Mouse (Mus musculus) thymus, postnatal 4 days (tissue): ENCODE results near the gene Slc26a6.

Experiments
- DNase-seq: peaks from one replicate; pipeline ENCODE4 v3.0.0; 2021

Gene Slc26a6

GRCm38 (mm10) chr9:108852976-108853375 is at the start of gene Slc26a6:
TSS of gene Slc26a6 (plus strand) at chr9:108853283.
- no peak for DNase-seq

GRCm38 (mm10) chr9:108805768-108806167 is 47.3 kb upstream of the Slc26a6 start:
- DNase-seq, result no peak

DNA sequence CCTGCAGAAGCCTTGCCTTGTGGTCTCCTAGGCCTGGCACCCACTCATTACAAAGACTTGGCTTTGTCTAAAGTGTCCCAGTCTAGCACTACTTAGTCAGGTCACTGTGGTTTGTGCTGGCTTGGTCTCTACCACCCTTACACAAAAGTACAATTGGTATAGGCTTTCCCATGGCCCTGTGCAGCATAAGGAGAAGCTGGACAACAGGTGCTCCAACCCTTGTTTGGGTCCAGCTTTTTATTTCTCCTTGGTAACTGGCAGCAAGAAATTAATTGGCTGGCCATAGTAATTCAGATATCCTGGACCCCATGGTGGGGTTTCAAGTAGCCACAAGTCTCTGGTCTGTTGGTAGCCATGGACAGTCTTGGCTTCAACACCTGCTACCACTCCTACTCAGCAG is 46.7 kb upstream of the Slc26a6 start:
- no peak for DNase-seq

DNA sequence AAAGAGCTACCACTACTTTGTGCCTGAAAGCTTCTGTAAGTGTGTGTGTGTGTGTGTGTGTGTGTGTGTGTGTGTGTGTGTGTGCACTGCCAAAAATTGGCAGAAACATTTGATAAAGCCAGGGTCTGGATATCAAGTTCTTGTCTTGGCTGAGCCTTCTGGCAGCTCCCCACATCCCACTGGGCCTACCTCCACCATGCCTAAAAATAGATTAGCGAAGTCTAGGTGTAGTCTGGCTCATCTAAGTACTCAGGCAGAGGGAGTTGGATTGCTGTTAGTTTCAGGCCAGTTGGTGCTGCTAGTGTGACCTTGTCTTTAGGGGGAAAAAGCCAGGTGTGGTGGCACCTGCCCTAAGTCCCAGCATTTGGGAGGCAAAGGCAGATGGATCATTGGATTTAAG is 46.3 kb upstream of the Slc26a6 start:
- DNase-seq, result no peak

DNA sequence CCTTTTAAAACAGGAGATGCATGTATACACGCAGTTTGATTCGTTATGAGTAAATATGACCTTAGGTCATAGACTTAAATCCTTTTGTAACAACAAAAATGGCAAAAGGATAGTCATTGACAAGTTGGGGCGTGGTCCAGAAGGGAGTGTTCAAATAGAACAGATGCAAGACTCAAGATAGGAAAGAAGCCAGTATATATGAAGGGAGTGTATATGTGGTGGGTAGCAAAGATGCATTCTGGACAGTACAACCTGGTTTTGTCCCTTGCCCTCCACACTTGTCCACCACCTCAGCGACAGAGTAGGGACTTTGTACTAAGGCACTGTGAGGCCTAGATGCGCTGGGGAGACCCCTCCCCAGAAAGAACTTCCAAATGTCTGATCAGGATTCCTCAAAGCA is 45.4 kb upstream of the Slc26a6 start:
- DNase-seq, result no peak

- peak; percentile 99 for DNase-seq
These were observed 44.9 kb upstream of the Slc26a6 start, which contains the start of gene Nckipsd for GRCm38 (mm10) chr9:108808163-108808665. TSS of gene Nckipsd (plus strand) at chr9:108808368.

DNA sequence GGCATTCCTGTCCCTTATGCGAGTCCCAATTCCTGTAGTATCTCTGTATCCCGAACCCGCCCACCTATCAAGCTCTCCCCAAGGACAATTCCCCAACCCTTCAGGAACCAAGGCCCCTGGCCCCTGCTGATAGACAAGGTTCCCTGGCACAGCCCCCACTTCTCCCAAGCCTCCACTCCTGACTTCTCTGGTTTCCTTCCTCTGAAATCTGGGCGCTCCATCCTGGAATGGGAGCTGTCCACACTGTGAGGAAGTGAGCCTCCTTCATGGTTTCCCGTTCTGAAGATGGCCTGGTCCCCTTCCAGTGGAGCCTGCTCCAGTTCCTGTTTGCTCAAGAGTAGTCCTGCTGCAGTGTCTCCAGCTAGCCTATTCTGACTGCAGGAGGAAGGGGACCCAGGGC is 43.9 kb upstream of the Slc26a6 start:
- DNase-seq, result no peak

- DNase-seq, result no peak
These were observed 43.4 kb upstream of the Slc26a6 start for GRCm38 (mm10) chr9:108809723-108810122.

GRCm38 (mm10) chr9:108810516-108810915 is 42.6 kb upstream of the Slc26a6 start:
- DNase-seq, result no peak

DNA sequence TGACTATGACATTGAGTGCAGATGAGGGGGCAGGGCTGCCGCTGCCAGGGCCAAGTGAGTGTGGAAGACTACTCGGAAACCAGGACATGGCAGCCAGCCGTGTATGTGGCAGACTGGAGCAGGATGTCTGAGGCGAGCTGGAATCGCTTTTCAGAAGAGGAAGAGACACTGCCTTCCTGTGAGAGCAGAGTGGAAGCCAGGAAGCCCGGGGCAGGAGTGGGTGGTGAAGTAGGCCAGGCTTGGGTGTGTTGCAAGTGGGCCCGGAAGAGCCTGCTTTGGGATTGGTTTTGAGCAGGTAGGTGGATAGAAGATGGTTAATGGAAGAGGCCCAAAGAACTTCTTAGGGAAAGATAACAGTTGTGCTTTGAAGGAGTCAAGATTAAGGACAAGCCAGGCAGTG is 37.5 kb upstream of the Slc26a6 start:
- DNase-seq, result no peak

DNA sequence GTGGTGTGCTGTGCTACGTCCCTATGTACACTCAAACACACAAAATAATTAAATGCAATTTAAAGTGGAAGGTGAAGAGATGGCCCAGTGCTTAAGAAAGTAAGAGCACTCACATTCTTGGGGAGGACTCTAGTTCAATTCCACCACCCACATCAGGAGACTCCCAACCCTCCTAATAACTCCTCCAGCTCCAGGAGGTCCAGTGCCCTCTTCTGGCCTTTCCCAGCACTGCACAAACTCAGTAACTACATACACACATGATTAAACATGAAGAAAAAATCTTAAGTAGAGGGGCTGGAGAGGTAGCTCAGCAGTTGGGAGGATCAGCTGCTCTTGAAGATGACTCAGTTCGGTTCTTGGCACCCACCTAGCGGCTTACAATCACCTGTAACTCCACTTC is 33.6 kb upstream of the Slc26a6 start:
- peak; percentile 78 for DNase-seq

DNA sequence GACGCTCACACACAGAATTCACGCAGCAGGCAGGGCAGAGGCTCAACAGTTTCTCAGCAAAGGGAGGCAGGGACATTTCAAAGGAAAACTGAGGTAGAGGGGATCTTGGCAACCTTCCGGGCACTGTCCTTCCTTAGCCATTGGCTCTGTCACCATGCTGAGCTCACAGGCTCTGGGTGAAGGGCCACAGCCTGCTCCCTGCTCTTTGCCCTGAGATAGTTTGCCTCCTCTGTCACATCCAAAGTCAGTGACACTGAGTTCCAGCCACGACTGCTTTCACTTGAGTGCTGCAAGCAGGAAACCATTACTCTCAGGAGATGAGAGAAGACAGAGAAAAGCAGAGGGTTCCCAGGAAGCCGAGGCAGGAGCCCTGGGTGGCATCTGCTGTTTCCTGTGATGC is 33.0 kb upstream of the Slc26a6 start:
- DNase-seq, result no peak

DNA sequence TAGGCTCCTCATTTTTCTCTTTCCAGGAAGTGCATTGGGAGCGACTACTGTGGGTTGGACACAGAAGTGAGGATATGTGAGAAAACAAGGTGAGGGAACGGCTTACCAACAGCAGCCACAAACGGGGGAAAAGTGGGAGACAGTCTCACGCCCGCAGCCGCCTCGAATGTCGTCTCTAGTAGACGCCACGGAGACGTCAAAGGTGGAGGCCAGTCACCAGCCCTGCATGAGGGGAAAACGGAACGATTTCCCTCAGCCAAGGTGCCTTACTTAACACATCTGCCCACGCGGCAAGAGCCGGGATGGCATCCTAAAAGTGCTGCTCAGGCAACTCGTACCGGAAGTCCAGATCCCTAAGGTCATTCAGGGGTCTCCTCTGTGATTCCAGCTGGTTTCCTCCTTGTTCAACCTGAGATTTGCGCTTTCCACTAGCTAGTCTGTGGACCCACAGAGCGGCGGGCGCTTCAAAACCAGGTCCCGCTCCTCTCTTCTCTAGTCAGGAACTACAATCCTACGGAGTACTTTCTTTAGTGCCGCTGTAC is 28.9 kb upstream of the Slc26a6 start:
- DNase-seq, result no peak

DNA sequence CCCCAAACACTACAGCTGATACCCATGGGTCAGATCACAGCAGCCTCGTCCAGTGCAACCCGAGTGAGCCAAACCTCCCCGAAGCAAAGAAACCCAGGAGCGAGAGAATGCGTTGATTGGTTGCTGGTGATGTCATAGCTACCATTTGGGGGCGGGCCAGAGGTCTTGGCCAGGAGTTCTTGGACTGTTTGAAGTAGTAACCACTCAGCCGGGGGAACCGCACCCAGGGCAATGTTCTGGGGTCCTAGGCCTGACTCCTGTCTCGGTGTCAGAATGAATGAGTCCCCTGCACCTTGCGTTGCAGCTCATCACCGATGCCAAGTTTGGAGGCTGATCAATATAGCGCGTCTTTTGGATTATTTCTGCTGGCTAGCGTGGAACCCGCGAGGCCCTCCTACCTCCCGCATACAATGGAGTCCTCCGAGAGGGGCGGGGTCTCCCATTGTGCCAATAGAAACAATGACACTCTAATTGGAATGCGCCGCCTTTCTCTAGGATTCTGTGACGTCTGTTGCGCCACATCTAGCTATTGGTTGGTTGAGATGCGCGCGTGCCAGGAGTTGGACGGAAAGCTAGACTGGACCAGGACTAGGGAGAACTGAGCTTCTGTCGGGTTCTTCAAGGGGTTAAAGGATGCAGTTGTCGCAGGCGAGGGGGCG is 28.2 kb upstream of the Slc26a6 start:
- no peak for DNase-seq

DNA sequence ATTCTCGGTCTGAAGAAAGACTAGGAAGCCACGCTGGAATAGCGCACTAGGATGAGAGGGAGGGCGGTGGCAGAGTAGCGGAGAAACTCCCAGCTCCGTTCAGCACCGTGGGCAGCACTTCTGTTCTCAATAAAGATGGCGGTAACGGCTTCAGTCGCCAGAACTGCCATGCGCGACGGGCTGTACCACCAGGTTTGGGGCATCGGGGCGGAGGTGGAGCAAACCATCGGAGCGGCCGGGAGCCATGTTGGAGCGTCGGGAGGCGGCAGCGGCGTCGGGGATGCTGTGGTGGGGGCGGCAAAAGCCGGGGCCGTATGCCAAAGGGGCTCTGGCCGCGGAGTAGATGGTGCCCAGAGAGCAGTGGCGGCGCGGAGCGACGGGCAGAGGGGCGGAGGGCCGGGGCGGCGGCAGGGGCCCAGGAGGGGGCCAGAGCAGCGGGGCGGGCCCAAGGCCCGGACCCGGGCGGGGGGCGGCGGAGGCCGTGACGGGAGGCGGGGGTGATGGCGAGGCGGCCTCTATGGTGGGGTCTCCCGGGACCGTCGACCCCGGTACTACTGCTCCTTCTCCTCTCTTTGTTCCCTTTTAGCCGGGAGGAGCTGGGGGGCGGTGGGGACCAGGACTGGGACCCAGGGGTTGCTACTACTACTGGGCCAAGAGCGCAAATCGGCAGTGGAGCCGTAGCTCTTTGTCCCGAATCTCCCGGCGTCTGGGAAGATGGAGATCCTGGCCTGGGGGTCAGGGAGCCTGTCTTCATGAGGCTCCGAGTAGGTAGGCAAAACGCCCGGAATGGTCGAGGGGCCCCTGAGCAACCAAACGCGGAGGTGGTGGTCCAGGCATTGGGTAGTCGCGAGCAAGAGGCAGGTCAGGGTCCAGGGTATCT is 27.0 kb upstream of the Slc26a6 start, which contains the start of gene Celsr3:
Gene Celsr3 (plus strand): TSS at position 501 of the 880 bp plus-strand sequence.
- DNase-seq, result peak; percentile 61

DNA sequence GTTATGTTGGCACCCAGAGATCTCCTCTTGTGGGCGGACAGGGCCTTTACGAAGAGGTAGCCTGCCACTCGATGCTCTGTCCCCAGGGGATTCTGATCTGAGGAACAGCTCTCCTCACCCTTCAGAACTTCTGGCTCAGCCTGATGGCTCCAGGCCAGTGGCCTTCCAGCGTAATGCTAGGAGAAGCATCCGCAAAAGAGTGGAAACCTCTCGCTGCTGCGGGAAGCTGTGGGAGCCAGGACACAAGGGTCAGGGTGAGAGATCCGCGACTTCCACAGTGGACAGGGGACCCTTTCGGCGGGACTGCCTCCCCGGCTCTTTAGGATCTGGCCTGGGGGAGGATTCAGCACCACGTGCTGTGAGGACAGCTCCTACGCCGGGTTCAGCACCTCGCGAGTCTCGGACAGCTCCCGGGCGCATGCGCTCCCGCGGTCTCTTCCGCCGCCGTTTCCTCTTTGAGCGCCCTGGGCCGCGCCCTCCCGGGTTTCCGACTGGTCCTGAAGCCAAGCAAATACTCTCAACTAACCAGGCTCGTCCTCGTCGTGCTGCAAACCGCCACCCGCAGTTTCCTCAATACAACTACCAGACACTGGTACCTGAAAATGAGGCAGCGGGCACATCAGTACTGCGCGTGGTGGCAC is 26.3 kb upstream of the Slc26a6 start:
- DNase-seq, result peak; percentile 86

- DNase-seq, result peak; percentile 40
These were observed 25.6 kb upstream of the Slc26a6 start for GRCm38 (mm10) chr9:108827454-108827853.

DNA sequence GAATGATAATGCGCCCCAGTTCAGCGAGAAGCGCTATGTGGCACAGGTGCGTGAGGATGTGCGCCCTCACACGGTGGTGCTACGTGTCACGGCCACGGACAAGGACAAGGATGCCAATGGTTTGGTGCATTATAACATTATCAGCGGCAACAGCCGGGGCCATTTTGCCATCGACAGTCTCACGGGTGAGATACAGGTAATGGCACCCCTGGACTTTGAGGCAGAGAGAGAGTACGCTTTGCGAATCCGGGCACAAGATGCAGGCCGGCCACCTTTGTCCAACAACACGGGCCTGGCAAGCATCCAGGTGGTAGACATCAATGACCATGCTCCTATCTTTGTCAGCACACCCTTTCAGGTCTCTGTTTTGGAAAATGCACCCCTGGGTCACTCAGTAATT is 25.2 kb upstream of the Slc26a6 start:
- peak; percentile 32 for DNase-seq

DNA sequence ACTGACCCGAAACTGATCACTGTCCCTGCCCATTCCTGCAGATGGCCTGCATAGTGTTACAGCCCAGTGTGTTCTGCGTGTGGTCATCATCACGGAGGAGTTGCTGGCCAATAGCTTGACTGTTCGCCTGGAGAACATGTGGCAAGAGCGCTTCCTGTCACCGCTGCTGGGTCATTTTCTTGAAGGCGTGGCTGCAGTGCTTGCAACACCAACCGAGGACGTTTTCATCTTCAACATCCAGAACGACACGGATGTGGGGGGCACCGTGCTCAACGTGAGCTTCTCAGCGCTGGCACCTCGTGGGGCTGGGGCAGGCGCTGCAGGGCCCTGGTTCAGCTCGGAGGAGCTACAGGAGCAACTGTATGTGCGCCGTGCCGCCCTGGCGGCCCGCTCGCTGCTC is 21.4 kb upstream of the Slc26a6 start:
- no peak for DNase-seq

DNA sequence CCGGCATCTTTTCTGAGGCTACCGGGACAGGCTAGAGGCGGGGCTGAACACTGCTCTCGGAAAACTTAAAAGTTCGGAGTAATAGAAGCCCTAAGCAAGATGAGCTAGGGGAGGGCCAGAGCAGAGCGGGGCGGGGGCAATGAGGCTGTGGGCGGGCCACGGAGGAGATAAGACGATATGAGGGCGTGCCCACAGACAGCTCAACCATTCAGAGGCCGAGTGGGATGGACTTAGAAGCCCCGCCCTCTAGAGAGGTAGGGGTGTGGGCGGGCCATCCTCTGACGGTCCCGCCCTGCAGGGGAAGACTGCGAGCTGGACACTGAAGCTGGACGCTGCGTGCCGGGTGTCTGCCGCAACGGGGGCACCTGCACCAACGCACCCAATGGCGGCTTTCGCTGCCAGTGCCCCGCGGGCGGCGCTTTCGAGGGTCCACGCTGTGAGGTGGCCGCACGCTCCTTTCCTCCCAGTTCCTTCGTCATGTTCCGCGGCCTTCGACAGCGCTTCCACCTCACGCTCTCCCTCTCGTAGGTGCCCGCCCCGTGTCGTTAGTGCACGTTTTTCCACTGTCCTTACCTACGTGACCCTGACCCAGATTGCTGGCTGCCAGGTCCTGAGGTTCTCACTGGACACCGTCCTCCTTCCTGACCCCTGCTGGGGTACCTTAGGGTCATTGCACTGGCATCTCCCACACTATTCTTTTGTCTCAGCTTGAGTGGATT is 20.5 kb upstream of the Slc26a6 start:
- peak; percentile 79 for DNase-seq

- no peak for DNase-seq
These were observed 10.1 kb upstream of the Slc26a6 start for GRCm38 (mm10) chr9:108842989-108843388.

DNA sequence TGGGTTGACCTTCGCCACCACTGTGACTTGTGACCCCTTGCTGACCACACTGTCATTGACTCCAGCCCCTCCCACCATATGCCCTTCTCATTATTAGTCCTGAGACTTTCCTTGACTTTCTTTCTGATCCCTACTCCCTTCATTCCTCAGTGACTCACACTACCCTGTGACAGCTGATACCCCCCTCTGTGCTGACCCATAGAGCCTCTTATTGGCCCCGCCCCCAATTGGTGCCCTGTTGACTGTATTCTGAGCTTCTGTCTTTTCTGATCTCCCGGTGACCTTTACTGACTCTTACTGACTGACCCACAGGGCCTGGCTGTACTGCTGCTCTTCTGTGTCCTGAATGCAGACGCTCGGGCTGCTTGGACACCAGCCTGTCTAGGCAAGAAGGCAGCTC is 7.7 kb upstream of the Slc26a6 start:
- no peak for DNase-seq

DNA sequence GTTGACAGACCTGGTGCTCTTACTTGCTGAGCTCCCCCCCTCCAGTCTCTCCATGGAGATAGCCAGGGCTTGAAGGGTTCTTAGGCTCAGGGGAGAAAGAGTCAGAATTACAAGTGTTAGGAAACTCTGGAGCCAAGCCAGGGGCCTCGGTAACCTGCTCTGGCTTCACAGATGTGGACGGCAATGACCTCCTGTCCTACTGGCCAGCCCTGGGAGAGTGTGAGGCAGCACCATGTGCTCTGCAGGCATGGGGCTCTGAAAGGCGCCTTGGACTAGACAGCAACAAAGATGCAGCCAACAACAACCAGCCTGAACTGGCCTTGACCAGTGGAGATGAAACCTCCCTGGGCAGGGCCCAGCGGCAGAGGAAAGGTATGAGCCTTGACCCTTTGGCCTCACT is 5.7 kb upstream of the Slc26a6 start:
- DNase-seq, result no peak
